Mouse (Mus musculus) bone marrow macrophage, adult 2 months (primary cell): Measurements from ENCODE around the gene Gm13941. TPM values are rescaled to one million over a fixed set of nuclear protein-coding genes. Genes with fewer than 3 reads are reported as not detected.

Experiments
- H3K27ac ChIP-seq: 2 replicates; pipeline ENCODE4 v1.5.1; 2012; ENCODE audit warnings: low read depth, low read length; ENCODE audit not compliant: insufficient read depth
- H3K4me1 ChIP-seq: 2 replicates; pipeline ENCODE4 v1.6.1; 2012; ENCODE audit warnings: low read length; ENCODE audit not compliant: control insufficient read depth, insufficient read depth
- H3K4me3 ChIP-seq: 2 replicates; pipeline ENCODE4 v1.5.1; 2012; ENCODE audit warnings: mild to moderate bottlenecking, low read length, moderate library complexity; ENCODE audit not compliant: insufficient read depth
- CTCF ChIP-seq: IDR thresholded peaks from 2 replicates; pipeline ENCODE4 v1.5.1; 2012; ENCODE audit warnings: low read depth, mild to moderate bottlenecking, low read length, moderate library complexity
- POLR2A ChIP-seq: IDR thresholded peaks from 2 replicates; pipeline ENCODE4 v1.6.1; 2012; ENCODE audit warnings: mild to moderate bottlenecking, low read depth, low read length, borderline replicate concordance
- polyA plus RNA-seq: library from polyadenylated mRNA; stranded (reverse); fragments of >200 nt; gene quantifications from 2 replicates; pipeline ENCODE4 v1.2.4, GENCODE M21; 2012; ENCODE audit not compliant: missing spikeins, insufficient read depth, insufficient read length

The Gm13941 gene
- polyA plus RNA-seq, result not detected in 2 replicates

GRCm38 (mm10) chr2:111105882-111106281, at the start of gene Gm13941:
Gene Gm13941 (minus strand): TSS chr2:111105982.
- TF ChIP-seq POLR2A, result no peak
- no peak for TF ChIP-seq CTCF
- H3K4me1 ChIP-seq, result no peaks in the 10 kb centered on the region
- H3K4me3 ChIP-seq, result no peak within 1 kb of the TSS
- no peak within 1 kb of the TSS for H3K27ac ChIP-seq

- H3K27ac ChIP-seq, result no peak within 1 kb of the TSS
- H3K4me3 ChIP-seq, result no peak within 1 kb of the TSS
- TF ChIP-seq CTCF (no peak), POLR2A (no peak)
- H3K4me1 ChIP-seq, result no peaks in the 10 kb centered on the region
Measured at GRCm38 (mm10) chr2:111152836-111153235, 47.1 kb upstream of the Gm13941 start, which contains the start of gene Gm15130. Gene Gm15130 (minus strand): TSS chr2:111152936.

- no peak overlapping the region for H3K27ac ChIP-seq
- no peaks in the 10 kb centered on the region for H3K4me1 ChIP-seq
- no peak for TF ChIP-seq CTCF
- no peak for TF ChIP-seq POLR2A
- no peak overlapping the region for H3K4me3 ChIP-seq
Measured at GRCm38 (mm10) chr2:111135739-111136138, 30.0 kb upstream of the Gm13941 start.

- TF ChIP-seq POLR2A (no peak), CTCF (no peak)
- no peaks in the 10 kb centered on the region for H3K4me1 ChIP-seq
- no peak overlapping the region for H3K4me3 ChIP-seq
- H3K27ac ChIP-seq, result no peak overlapping the region
Measured at GRCm38 (mm10) chr2:111058586-111059261, 47.1 kb downstream of the Gm13941 start.

Other genes starting within 250 kb of the Gm13941 start
- not detected in 2 replicates for gene Ano3, start 155.1 kb downstream of the Gm13941 start, polyA plus RNA-seq
- not detected in 2 replicates for gene Gm15130, start 47.0 kb upstream of the Gm13941 start, polyA plus RNA-seq
- gene 4930430A15Rik, start 123.6 kb upstream of the Gm13941 start, polyA plus RNA-seq, result not detected in 2 replicates
- gene Olfr1275, start 129.3 kb upstream of the Gm13941 start, polyA plus RNA-seq, result not detected in 2 replicates
- not detected in 2 replicates for gene Olfr1276, start 148.5 kb upstream of the Gm13941 start, polyA plus RNA-seq
- 0.13 TPM in 1 of 2 replicates, not detected in the other for gene Olfr1277, start 168.1 kb upstream of the Gm13941 start, polyA plus RNA-seq
- not detected in 2 replicates for gene Olfr1278, start 184.2 kb upstream of the Gm13941 start, polyA plus RNA-seq
- not detected in 2 replicates for gene Olfr1279, start 194.7 kb upstream of the Gm13941 start, polyA plus RNA-seq
- gene Olfr1280, start 208.0 kb upstream of the Gm13941 start, polyA plus RNA-seq, result not detected in 2 replicates
- gene Olfr1281, start 220.5 kb upstream of the Gm13941 start, polyA plus RNA-seq, result 0.16 TPM in 1 of 2 replicates, not detected in the other
- not detected in 2 replicates for gene Olfr1282, start 230.1 kb upstream of the Gm13941 start, polyA plus RNA-seq